Mouse (Mus musculus) embryonic fibroblast, embryonic 13.5 days (primary cell): ENCODE results near the gene Serpinf1.

Source experiments
- CTCF ChIP-seq: IDR thresholded peaks from 2 replicates; pipeline ENCODE4 v1.5.1; 2011; ENCODE audit warnings: mild to moderate bottlenecking, control low read depth, low read length, moderate library complexity, borderline replicate concordance; ENCODE audit not compliant: insufficient read depth
- POLR2A ChIP-seq: IDR thresholded peaks from 2 replicates; pipeline ENCODE4 v1.6.1; 2011; ENCODE audit warnings: low read depth, mild to moderate bottlenecking, control low read depth, low read length, moderate library complexity

DNA sequence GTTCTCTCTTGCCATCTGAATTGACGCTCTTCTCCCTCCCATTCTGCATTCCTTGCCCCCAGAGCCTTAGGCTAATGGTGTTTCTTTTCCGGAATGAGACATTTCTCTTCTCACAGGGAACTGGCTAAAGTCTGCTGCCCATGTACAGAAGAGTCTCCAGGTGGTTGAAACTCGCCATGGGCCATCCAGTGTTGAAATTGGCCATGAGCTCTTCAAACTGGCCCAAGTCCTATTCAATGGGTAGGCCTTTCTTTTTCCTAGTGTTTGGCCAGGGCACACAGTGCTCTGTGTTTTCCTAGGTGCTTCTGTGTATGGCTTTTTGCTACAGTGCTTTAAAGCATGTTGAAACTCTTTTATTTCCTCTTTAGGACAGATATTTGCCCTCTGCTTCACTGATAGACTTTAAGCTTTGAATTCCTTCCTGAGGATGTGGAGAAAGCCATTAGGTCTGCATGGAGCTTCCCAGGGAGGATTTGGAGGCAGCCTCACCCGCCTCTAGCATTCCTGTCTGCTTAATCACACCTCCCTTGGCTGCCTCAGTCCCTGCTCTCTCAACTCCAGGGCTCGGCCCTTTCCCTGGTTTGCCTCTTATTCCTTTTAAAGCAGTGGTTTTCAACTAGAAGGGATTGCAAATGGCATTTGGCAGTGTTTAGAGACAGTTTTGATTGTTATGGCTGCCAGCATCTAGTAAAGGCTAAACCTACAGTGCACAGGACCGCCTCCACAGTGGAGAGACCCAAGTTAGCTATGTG lies 19.0 kb downstream of the Serpinf1 start:
- TF ChIP-seq CTCF (no peak), POLR2A (peak; percentile 46; the same call in 1 of the 2 replicates)
